Mouse (Mus musculus): ENCODE results near the gene Phc2. TPM values are rescaled to one million over a fixed set of nuclear protein-coding genes. Genes with fewer than 3 reads are reported as not detected.

Phc2 gene
- polyA plus RNA-seq, 1 experiment from 2014 or later, result 101 TPM

DNA sequence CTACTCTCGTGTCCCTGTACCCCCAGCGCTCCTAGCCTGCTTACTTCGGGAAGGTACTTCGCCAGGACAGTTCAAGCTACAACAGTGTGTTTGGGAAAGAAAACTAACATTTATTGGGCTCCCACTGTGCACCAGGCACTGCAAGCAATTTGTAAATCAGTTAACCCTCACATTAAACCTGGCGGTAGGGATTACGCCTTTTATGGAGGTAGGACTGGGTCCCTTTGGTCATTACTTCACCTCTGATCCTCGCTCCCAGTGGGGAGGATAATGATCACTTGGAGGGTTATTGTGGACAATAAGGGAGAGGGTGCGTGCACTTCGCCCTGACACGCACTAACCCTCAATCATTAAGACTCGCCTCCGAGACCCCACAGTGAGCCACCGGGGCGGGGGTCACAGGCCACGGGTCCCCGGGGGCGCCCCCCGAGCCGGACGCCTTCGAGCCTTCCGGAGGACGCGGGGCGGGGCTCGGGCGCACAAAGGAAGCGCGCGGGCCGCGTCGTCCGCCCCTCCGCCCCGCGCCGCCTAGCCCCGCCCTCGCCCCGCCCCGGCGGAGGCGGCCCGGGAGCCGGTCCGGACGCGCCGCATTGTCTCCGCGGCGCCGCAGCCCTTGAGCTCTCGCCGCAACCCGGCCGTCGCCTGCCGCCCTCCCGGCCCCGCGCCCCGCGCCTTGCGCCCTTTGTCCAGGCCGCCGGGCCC is 72.7 kb downstream of the Phc2 start:
- peaks cover 5% of the 10 kb centered on the region; the same call in 1 of the 2 replicates for H3K27me3 ChIP-seq
- H3K9ac ChIP-seq, result peak overlapping the region; percentile 100
- peaks cover 69% of the 10 kb centered on the region for H3K4me1 ChIP-seq (replicated peaks)
- H3K27ac ChIP-seq (replicated peaks), result peak overlapping the region; percentile 98
- H3K4me2 ChIP-seq, result peak overlapping the region; percentile 99
- no peaks in the 10 kb centered on the region for H3K9me3 ChIP-seq
- peak overlapping the region; percentile 98 for H3K4me3 ChIP-seq
- ATAC-seq (ENCODE audit: low read depth), result peak; percentile 89
- 1% methylated on average over 61 of the region's 68 CpGs for WGBS
- H3K36me3 ChIP-seq, result peaks cover 29% of the 10 kb centered on the region

DNA sequence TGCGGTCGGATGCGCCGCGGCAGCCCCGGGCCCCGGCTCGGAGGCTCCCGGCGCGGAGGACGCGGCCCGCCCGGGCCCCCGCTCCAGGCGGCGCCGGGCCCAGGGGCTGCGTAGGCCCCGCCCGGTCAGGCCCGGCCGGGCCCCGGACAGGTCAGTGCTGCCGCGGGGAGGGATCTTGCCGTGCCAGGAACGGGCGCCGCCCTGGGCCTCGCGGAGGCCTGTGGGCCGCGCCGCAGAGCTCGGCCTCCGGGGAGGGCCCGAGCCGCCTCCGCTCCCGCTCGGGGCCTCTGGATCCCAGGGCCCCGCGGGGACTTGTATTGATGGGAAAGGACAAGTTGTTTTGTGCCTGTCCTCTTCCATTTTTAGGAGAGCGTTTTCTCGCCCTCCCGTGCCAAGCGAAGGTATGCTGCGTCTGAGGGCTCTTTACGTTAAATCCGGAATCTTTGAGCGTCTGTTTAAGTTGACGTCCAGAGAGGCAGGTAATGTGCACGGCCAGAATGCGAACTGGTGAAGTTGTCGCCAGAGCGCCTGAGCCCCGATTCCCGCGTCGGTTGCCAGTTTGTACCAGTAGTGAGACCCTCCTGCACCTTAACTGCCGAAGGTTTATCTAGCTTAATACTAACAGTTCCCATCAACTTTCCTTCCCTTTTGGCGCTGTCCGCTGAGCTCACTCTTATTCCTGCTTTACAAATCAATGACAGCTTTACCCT is 73.4 kb downstream of the Phc2 start:
- Histone ChIP-seq H3K36me3 (peaks cover 25% of the 10 kb centered on the region), H3K4me3 (peak overlapping the region; percentile 98), H3K9me3 (no peaks in the 10 kb centered on the region), H3K4me1 (replicated peaks) (peaks cover 75% of the 10 kb centered on the region), H3K27me3 (peaks cover 3% of the 10 kb centered on the region; the same call in 1 of the 2 replicates), H3K9ac (peak overlapping the region; percentile 100), H3K4me2 (peak overlapping the region; percentile 99), H3K27ac (replicated peaks) (peak overlapping the region; percentile 98)
- ATAC-seq (ENCODE audit: low read depth), result peak; percentile 68
- under 1% methylated on average over 65 of the region's 65 CpGs for WGBS

DNA sequence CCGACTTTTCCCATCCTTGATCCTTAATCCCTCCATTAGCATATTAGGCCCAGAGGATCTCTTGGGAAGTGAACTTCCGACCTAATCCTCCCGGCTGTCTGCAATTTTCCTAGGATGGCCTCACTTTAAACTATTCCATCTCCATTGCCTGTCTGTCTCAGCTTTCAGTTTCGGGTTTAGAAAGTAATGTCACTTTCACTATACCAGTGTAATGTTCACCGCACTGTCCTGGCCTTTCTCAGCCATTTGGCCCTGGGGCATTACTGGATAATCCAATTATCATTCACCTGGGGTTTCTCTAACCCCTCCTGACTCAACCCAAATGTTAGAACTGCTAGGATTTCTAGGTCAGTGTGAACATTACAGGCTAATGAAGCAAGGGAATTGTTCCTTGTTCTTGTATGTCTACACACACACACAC is 73.9 kb downstream of the Phc2 start:
- H3K4me1 ChIP-seq (replicated peaks), result peaks cover 81% of the 10 kb centered on the region
- H3K27me3 ChIP-seq, result no peaks in the 10 kb centered on the region
- peaks cover 20% of the 10 kb centered on the region for H3K36me3 ChIP-seq
- H3K4me3 ChIP-seq, result peak overlapping the region; percentile 98
- peak overlapping the region; percentile 98 for H3K27ac ChIP-seq (replicated peaks)
- H3K4me2 ChIP-seq, result peak overlapping the region; percentile 99
- H3K9me3 ChIP-seq, result no peaks in the 10 kb centered on the region
- peak overlapping the region; percentile 100 for H3K9ac ChIP-seq
- 0% methylated on average over 5 of the region's 5 CpGs for WGBS
- no peak for ATAC-seq (ENCODE audit: low read depth)

DNA sequence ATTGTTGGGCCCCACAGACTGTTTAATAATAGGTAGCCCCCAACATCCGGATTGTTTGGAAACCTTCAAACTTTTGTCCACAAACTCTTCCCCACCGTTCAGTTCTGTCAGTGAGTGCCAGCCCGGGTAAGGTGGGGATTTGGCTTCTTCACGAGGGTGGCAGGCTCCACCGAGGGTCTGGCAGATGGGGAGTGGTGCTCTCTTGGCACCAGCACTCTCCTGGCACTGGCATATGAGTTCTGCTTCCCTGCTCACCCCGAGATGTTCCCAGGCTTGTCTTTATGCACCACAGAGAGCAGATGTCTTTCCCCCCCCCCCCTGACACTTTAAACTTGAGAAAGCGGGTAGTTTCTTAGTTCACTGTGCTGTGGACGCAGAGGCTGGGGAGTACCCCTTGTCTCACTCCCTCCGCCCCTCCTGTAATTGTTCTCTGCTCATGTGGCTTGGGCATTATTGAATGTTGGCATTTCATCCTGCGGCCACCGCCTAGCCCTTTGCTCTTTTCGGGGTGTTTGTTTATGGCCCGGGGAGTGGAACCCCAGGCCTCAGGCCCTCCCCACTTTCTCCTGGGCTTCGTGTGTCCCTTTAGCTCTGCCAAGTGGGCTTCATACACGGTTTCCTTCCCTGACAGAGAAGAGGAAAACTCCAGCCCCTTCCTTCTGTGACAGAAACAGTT is 74.7 kb downstream of the Phc2 start:
- 7% methylated on average over 15 of the region's 15 CpGs for WGBS
- H3K4me3 ChIP-seq, result peak overlapping the region; percentile 98
- H3K4me2 ChIP-seq, result peak overlapping the region; percentile 99
- peak overlapping the region; percentile 98 for H3K27ac ChIP-seq (replicated peaks)
- no peaks in the 10 kb centered on the region for H3K9me3 ChIP-seq
- H3K36me3 ChIP-seq, result peaks cover 14% of the 10 kb centered on the region
- peak overlapping the region; percentile 100 for H3K9ac ChIP-seq
- 0 out of 2 replicates have a peak, but pooled peaks have one; percentile 5 for ATAC-seq (ENCODE audit: low read depth)
- H3K4me1 ChIP-seq (replicated peaks), result peaks cover 84% of the 10 kb centered on the region
- no peaks in the 10 kb centered on the region for H3K27me3 ChIP-seq

DNA sequence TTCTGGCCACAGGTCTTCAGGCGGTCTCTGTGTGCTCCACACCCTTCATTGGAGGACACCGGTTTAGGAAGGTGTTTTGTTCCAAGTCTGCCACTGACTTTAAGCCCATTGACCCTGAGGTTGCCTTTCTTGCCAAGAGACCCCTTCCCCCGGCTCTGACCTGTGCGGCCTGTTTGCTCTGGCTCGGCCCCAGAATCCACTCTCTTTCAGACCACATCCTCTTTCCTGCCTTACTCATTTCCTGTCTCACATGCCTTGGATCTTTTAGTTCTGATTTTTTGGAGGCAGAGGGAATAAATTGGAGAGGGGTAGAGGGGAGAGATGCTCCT is 75.2 kb downstream of the Phc2 start:
- no peaks in the 10 kb centered on the region for H3K27me3 ChIP-seq
- H3K27ac ChIP-seq (replicated peaks), result peak overlapping the region; percentile 98
- no peak for ATAC-seq (ENCODE audit: low read depth)
- peaks cover 14% of the 10 kb centered on the region for H3K36me3 ChIP-seq
- H3K4me2 ChIP-seq, result peak overlapping the region; percentile 99
- H3K4me3 ChIP-seq, result peak overlapping the region; percentile 98
- 30% methylated on average over 5 of the region's 5 CpGs for WGBS
- H3K9ac ChIP-seq, result peak overlapping the region; percentile 100
- no peaks in the 10 kb centered on the region for H3K9me3 ChIP-seq
- peaks cover 85% of the 10 kb centered on the region for H3K4me1 ChIP-seq (replicated peaks)

DNA sequence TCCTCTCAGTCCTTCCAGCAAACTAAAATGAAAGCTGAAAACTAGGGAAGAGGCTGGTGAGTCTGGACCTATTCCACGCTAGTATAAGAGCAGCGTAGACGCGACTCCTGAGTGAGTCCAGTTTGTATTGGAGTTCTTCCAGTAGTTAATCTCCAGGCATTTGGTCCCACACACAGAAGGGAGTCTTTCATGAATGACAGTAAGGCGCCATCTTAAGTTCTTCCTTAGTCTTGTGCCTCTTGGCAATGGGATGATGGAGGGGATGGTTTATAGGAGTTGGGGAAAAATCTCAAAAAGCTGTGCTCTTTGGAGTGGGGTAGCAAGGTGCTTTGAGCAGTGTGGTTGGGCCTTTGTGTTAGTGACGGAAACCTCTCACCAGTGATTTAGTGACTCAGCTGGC is 75.8 kb downstream of the Phc2 start:
- ATAC-seq (ENCODE audit: low read depth), result no peak
- Histone ChIP-seq H3K9ac (peak overlapping the region; percentile 100), H3K4me2 (peak overlapping the region; percentile 99), H3K27me3 (no peaks in the 10 kb centered on the region), H3K36me3 (peaks cover 18% of the 10 kb centered on the region), H3K9me3 (no peaks in the 10 kb centered on the region), H3K27ac (replicated peaks) (peak overlapping the region; percentile 98), H3K4me1 (replicated peaks) (peaks cover 86% of the 10 kb centered on the region), H3K4me3 (peak overlapping the region; percentile 98)
- 37% methylated on average over 6 of the region's 6 CpGs for WGBS

DNA sequence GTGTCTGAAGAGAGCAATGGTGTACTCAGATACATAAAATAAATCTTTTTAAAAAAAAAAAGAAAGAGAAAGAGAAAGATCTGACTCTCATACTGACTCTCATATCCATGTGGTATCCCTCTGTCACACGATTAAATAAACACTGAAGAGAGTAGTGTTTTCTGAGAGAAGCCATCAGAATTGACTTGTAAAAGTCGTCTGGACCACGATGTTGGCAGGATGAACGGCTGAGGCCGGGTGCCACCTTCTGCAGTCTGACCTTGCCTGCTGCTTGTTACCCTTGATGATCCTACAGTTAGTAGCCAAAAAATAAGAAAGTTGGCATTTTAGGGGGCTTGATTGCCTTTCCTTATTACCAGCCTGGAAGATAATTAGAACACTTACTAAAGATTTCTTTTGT is 78.3 kb downstream of the Phc2 start:
- WGBS, result 48% methylated on average over 5 of the region's 5 CpGs
- Histone ChIP-seq H3K27me3 (no peaks in the 10 kb centered on the region), H3K4me3 (no peak overlapping the region), H3K36me3 (peaks cover 19% of the 10 kb centered on the region), H3K4me1 (replicated peaks) (peaks cover 91% of the 10 kb centered on the region), H3K4me2 (peak overlapping the region; percentile 39; the same call in 1 of the 2 replicates), H3K27ac (replicated peaks) (no peak overlapping the region; the same call in 1 of the 2 replicates), H3K9ac (no peak overlapping the region), H3K9me3 (no peaks in the 10 kb centered on the region)
- no peak for ATAC-seq (ENCODE audit: low read depth)

DNA sequence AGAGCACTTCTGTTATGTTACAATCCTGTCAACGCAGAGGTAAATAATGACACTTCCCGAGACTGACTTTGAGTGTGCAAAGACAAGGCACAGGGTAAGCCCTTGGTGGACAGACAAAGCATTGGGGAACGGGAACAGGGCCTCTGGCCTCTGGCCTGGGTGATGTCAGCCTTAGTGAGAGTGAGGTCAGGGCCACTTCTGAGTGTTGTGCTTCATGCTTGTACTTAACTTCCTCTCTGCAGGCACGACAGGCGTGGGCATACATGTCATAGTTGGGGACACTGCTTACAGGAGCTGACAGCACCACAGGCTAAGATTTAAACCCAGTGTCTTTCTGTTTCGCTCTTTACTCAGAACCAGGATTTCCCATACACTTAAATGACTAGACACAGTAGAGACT is 79.0 kb downstream of the Phc2 start:
- Histone ChIP-seq H3K9ac (peak overlapping the region; percentile 62), H3K4me1 (replicated peaks) (peaks cover 97% of the 10 kb centered on the region), H3K4me3 (no peak overlapping the region; the same call in 1 of the 2 replicates), H3K9me3 (no peaks in the 10 kb centered on the region), H3K27ac (replicated peaks) (peak overlapping the region; percentile 88), H3K36me3 (peaks cover 19% of the 10 kb centered on the region), H3K4me2 (peak overlapping the region; percentile 39), H3K27me3 (no peaks in the 10 kb centered on the region)
- 36% methylated on average over 6 of the region's 6 CpGs for WGBS
- no peak for ATAC-seq (ENCODE audit: low read depth)

DNA sequence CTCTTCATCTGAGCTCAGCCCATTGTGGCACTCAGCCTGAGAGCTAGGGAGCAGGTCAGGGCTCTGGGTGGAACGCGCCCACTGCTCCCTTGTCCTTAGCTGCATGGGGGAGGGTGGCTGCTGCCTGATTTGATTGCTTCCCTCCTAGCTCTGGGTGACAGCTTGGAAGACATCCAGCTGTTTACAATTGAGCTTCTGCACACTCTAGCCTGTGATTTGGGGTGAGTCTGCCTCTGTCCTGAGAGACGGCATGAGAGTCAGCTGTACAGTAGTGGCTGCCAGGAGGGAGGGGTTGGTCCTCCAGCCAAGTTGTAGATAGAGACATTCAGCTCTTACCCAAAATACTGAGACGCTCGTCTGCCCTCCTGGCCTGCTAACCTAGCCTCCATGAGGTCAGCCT is 79.7 kb downstream of the Phc2 start:
- ATAC-seq (ENCODE audit: low read depth), result peak; percentile 59

DNA sequence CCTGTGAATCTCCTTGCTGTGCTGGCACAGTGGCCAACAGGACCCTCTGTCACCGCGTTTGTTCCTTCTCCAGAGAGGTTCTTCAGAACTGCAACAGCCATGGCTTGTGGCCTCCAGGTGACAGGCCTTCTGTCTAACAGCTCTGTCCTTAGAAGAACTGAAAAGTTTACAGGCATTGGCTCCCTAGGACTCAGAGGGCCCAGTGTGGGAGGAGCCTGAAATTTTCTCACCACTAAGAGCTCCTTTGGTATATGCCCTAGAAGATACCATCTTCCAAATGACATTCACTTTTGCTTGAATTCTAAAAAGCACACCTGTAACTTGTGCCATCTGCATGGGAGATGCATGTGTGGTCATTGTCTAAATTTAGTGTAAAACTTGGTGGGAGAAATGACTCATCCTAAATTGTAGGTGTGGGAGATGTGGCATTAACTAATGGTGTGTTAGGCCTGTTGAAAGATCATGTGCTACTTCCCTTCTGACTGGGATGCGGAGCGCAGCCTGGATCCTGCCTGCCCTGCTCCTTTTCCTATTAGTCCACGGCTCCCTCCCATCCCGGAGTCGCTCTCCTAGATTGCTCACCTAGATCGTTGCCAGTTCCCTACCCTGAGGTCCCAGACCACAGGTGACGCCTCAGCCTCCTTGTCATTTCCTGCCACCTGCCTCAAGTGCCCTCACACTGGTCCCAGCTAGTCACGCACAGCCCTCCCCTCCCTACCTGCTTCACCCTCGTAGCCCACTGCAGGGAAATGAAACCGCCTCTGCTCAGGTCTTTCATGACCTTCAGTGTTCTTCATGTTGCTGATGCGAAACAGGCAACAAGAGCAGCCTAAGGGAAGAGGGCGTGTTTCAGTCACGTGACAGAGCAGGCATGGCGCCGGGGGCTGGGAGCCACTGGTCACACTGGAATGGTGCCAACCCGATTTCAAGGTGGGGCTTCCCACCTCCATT is 80.5 kb downstream of the Phc2 start:
- Histone ChIP-seq H3K4me3 (peak overlapping the region; percentile 2; the same call in 1 of the 2 replicates), H3K27me3 (no peaks in the 10 kb centered on the region), H3K4me1 (replicated peaks) (peaks cover 84% of the 10 kb centered on the region), H3K27ac (replicated peaks) (peak overlapping the region; percentile 88), H3K9ac (peak overlapping the region; percentile 62), H3K4me2 (peak overlapping the region; percentile 39), H3K36me3 (peaks cover 20% of the 10 kb centered on the region), H3K9me3 (no peaks in the 10 kb centered on the region)
- ATAC-seq (ENCODE audit: low read depth), result no peak
- WGBS, result 69% methylated on average over 18 of the region's 18 CpGs

More for the DNA sequence above, 79.7 kb downstream of the Phc2 start:
- Histone ChIP-seq H3K4me3 (peak overlapping the region; percentile 2), H3K27me3 (no peaks in the 10 kb centered on the region), H3K9me3 (no peaks in the 10 kb centered on the region), H3K36me3 (peaks cover 19% of the 10 kb centered on the region), H3K4me1 (replicated peaks) (peaks cover 91% of the 10 kb centered on the region), H3K9ac (peak overlapping the region; percentile 62), H3K27ac (replicated peaks) (peak overlapping the region; percentile 88), H3K4me2 (peak overlapping the region; percentile 39)
- 23% methylated on average over 5 of the region's 5 CpGs for WGBS

DNA sequence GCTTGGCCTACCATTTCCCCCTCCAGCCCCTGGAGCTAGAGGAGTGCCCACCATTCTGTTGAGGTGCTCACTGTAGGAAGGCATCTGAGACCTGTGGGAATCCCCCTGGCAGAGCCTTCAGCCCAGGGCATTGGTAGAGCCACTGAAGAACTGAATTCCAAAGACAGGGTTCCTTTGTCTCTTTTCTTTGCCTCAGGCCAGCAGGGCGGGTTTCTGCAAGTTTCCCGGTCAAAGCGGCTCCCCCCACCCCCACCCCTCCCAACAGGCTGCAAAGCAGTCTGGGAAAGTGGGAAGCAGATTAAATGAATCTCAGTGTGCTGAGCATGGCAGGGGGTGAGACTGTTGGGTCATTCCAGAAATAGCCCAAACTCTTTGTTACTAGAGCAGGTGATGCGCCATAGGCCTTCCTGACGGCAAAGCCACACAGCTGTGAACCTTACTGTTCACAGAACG is 82.7 kb downstream of the Phc2 start:
- Histone ChIP-seq H3K9me3 (no peaks in the 10 kb centered on the region), H3K4me3 (no peak overlapping the region), H3K4me2 (peak overlapping the region; percentile 39), H3K4me1 (replicated peaks) (peaks cover 83% of the 10 kb centered on the region), H3K9ac (peak overlapping the region; percentile 52), H3K36me3 (peaks cover 12% of the 10 kb centered on the region; the same call in 1 of the 2 replicates), H3K27me3 (no peaks in the 10 kb centered on the region), H3K27ac (replicated peaks) (peak overlapping the region; percentile 88)
- peak; percentile 37; the same call in 1 of the 2 replicates for ATAC-seq (ENCODE audit: low read depth)
- 12% methylated on average over 6 of the region's 6 CpGs for WGBS
